Mouse (Mus musculus): ENCODE measurements around the gene Rp9.
A peak's percentile ranks its signal among the peaks of the same experiment; 100 is the strongest.
"Not testable (repeated sequence)": the region's sequence is repeated elsewhere in the genome, so short reads cannot be mapped to it uniquely, and the experiment has no call there.

Gene Rp9

DNA sequence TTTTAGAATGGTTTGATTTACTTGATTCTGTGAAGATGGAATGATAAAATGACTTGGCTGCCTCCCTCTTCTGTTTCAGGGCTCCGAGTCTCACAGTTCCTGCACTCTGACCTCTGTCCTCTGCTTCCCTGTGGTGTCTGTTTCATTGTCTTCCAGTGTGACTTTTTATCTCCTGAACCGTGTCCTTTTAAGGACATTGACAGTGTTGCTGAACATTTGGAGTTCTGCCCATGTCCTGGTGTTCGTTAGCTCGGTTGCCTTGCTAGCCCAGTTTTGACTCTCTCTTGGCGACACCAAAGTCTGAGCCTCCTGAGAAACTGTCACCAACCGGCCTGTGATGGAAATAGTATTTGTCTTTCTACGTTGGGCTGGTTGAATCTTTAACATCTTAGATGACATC is 49.1 kb downstream of the Rp9 start:
- no peak for DNase-seq (ENCODE audit: low read depth, low spot score)

GRCm38 (mm10) chr9:22419877-22420276 is 49.7 kb downstream of the Rp9 start:
- DNase-seq (ENCODE audit: low read depth, low spot score), result no peak

DNA sequence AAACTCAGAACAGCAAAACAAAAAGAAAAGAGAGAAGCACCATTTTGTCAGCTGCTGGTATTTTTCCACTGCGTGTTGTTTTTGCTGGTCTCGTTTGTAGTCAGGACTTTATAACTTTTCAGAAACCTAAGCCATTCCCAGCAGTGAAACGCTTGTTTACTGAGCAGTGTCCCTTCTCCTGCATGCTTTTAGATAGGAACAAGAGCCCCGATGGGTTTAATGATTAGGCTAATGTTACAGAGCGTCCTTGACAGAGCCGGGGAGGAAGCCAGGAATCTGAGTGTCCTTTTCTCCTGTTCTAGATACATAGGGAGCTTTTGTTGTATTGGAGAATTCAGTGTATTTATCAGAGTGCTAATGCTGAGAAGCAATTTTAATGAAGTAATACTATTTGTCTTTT is 52.0 kb downstream of the Rp9 start:
- DNase-seq (ENCODE audit: low read depth, low spot score), result no peak

- DNase-seq (ENCODE audit: low read depth, low spot score), result no peak
These were observed 53.4 kb downstream of the Rp9 start for GRCm38 (mm10) chr9:22416187-22416586.

DNA sequence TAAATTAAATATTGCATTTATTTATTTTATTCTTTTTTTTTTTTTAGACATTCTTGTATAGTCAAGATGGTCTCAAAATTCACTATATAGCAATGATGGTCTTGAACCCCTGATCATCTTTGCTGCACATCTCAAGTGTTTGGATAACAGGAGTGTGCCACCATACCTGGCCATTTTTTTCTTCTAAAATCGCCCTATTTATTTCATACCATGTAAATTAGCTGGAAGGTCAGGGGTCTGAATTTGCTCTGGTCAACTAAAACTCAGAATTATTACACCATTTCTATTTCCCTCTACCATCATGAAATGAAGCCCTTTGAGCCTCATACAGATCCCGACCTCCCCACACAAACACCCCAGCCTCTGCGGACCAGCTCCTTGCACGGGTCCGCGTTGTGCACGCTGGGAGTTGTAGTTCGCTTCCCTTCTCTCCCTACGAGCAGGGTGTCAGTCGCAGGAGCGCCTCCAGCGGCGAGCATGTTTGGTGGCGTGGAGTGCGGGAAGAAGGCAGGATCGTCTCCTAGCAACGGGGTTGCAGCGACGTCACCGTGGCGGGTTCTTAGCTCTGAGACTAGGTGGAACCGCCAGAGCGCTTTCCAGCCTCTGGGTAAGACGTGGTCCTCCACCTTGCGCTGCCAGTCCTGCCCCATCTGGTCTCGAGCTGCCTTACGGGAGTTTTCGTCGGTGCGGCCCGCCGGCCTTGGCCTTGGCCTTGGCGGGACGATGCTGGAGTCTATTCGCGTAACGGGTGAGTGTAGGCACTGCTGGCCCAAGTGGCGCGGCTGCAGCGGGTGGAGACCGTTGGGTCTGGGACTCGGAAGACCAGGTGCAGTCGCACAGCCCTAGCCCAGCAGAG is 58.3 kb downstream of the Rp9 start, which contains the start of gene 9530077C05Rik:
TSS of gene 9530077C05Rik (plus strand) at position 512 of the 856 bp plus-strand sequence.
- peak; percentile 96 for DNase-seq (ENCODE audit: low read depth, low spot score)

DNA sequence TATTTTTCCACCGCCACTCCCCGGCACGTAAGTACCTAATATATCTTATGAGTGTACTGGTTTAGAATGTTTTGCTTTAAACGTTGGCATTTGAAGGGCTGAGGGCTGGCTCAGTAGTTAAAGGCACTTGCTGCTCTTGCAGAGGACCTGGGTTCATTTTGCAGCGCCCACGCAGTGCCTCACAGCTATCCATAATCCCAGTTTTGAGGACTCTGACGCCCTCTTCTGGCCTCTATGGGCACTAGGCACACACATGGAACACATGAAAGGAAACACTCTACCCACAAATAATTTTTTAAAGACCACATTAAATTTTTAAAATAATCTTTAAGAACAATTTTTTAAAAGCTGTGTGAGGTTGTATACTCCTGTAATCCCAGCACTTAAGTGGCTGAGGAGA is 60.0 kb downstream of the Rp9 start:
- no peak for DNase-seq (ENCODE audit: low read depth, low spot score)

DNA sequence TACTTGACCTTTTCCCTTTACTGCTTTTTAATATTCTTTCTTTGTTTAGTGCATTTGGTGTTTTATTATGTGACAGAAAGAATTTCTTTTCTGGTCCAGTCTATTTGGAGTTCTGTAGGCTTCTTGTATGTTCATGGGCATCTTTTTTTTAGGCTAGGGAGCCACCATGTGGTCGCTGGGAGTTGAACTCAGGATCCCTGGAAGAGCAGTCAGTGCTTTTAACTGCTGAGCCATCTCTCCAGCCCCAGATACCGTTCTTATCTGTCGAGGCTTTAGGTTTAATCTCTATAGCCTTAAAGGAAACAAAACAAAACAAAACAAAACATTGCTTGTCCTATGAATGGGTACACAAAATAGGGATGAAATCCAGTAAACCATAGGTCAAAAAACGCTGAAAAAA is 61.2 kb downstream of the Rp9 start:
- not testable (repeated sequence) for DNase-seq (ENCODE audit: low read depth, low spot score)

- DNase-seq (ENCODE audit: low read depth, low spot score), result not testable (repeated sequence)
These were observed 61.9 kb downstream of the Rp9 start for GRCm38 (mm10) chr9:22407633-22408032.

- no peak for DNase-seq (ENCODE audit: low read depth, low spot score)
These were observed 64.1 kb downstream of the Rp9 start for GRCm38 (mm10) chr9:22405414-22405813.

DNA sequence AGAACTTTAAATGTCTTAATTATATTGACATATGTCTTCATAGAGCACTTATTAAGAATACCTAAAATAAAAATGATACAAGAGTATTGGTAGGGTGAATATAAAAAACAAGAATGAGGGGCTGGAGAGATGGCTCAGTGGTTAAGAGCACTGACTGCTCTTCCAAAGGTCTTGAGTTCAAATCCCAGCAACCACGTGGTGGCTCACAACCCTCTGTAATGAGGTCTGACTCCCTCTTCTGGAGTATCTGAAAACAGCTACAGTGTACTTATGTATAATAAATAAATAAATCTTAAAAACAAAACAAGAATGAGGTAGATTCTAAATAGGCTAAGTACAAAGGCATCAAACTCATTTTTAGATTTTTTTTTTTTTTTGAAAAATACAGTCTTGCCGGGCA is 66.0 kb downstream of the Rp9 start:
- DNase-seq (ENCODE audit: low read depth, low spot score), result not testable (repeated sequence)

GRCm38 (mm10) chr9:22402976-22403375 is 66.6 kb downstream of the Rp9 start:
- DNase-seq (ENCODE audit: low read depth, low spot score), result no peak

DNA sequence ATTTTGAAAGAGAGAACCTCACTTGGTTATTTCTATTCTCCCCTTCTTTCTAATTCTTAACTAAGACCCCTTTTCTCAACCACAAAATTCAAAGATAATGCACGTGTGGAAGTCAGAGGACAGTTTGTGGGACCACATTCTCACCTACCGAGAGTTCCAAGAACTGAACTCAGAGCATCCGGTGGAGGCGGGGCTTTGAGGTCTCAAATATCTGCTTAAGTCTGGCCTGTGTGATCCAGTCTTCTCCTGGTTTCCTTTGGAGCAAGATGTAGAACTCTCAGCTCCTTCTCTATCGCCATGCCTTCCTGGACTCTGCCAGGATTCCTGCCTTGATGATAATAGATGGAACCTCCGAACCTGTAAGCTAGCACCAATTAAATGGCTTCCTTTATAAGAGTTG is 67.5 kb downstream of the Rp9 start:
- DNase-seq (ENCODE audit: low read depth, low spot score), result no peak

GRCm38 (mm10) chr9:22399021-22399420 is 70.5 kb downstream of the Rp9 start:
- no peak for DNase-seq (ENCODE audit: low read depth, low spot score)

DNA sequence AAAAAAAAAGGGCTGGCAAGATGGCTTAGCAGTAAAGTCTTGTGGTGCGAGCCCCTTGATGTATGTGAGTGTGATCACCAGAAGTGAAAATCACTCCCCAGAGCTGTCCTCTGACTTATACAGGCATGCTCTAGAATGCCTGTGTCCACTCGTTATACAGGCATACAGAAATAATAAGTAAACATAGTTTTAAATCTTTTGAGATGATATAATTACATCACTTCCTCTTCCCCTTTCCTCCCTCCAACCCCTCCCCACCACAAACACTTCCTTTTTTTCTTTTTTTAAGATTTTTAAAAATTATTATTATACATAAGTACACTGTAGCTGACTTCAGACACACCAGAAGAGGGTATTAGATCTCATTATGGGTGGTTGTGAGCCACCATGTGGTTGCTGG is 74.8 kb downstream of the Rp9 start:
- no peak for DNase-seq (ENCODE audit: low read depth, low spot score)

GRCm38 (mm10) chr9:22390390-22390789 is 79.2 kb downstream of the Rp9 start:
- no peak for DNase-seq (ENCODE audit: low read depth, low spot score)

DNA sequence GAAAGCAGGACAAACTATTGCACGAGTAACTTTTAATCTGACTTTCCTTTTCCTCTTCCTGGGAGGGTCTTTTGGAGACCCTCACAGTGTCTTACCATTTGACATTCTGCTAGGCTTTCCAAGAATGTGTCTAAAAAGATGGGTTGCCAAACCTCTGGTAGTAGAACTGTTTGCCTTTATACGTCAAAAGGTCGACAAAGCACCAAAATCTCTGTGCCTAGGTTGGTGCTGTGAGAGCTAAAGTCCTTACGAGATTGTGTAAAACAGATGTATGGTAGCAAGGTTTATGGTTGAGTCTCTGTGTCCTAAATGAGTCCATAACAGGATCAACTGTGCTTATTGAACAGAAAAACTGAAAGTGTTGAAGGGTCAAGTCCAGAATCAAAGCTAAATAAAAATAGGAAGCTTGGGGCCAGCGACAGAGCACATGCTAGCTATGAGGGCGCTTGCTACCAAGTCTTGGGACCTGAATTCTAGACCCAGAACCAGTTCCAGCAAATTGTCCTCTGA is 79.8 kb downstream of the Rp9 start:
- DNase-seq (ENCODE audit: low read depth, low spot score), result no peak

GRCm38 (mm10) chr9:22389021-22389476 is 80.5 kb downstream of the Rp9 start, which contains the start of gene Anln:
Gene Anln, minus strand, starts transcription at chr9:22389188.
- peak; percentile 95 for DNase-seq (ENCODE audit: low read depth, low spot score)

GRCm38 (mm10) chr9:22388401-22388980 is 81.1 kb downstream of the Rp9 start:
- DNase-seq (ENCODE audit: low read depth, low spot score), result no peak

GRCm38 (mm10) chr9:22387901-22388300 is 81.6 kb downstream of the Rp9 start:
- no peak for DNase-seq (ENCODE audit: low read depth, low spot score)

GRCm38 (mm10) chr9:22385890-22386289 is 83.7 kb downstream of the Rp9 start:
- no peak for DNase-seq (ENCODE audit: low read depth, low spot score)

DNA sequence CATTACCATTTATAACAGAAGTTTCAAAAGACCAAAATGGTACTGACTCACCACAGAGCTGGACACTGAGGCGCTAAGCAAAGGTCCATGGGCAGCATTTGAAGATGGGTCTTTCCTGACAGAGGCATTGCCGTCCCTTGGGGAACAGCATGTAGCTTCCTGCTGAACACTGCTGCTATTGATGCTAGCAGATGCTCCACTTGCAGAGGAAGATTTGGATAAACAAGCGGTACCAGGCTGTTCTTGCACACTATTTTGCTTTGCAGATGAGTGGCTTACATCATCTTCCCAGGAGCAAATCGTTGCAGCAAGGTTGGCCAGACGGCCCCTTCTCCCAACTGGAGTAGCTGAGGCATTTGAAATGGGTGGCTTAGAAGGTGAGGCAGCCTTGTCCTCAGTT is 93.5 kb downstream of the Rp9 start:
- no peak for DNase-seq (ENCODE audit: low read depth, low spot score)

DNA sequence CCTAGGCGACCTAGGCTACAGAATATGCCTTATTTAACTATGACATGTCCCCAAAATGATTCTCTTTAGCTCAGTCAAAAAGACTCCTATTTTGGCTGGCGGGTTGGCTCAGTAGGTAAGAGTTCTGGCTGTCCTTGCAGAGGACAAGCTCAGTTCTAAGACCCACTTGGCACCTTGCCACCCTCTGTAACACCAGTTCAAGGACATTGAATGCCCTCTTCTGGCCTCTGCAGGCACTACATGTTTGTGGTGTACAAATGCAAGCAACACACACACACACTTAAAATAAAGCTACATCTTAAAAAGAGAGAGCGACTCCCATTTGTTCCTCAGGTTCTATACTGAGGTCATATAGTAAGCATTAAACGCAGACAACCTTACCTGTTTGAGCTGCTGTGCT is 96.8 kb downstream of the Rp9 start:
- DNase-seq (ENCODE audit: low read depth, low spot score), result peak; percentile 43

DNA sequence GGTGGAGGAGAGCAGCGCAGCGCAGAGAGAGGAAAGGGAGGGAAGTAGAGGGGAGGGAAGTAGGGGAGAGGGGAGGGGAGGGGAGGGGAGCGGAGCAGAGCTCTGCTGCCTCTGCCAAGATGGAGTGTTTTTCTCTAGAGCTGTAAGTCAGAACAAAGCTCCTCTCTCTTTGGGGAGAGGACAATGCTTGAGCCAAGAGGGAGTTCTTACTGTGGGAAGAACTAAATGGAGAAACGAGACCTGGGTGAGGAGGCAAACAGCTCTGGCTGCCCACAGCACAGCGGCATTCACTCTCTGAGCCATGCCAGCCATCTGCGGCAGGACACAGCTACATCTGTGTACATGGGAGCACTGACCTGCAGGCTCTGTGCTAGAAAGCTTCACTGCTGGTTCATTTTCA is 101.5 kb downstream of the Rp9 start:
- DNase-seq (ENCODE audit: low read depth, low spot score), result no peak
